Mouse (Mus musculus) thymus, adult 18-20 months (tissue): ENCODE measurements around the gene E2f8.

ENCODE experiments used
- DNase-seq, 2 experiments: peaks; one replicate each; pipeline ENCODE4 v3.0.0; 2022; ENCODE audit warnings: mixed read lengths in 2 of 2

Gene E2f8

DNA sequence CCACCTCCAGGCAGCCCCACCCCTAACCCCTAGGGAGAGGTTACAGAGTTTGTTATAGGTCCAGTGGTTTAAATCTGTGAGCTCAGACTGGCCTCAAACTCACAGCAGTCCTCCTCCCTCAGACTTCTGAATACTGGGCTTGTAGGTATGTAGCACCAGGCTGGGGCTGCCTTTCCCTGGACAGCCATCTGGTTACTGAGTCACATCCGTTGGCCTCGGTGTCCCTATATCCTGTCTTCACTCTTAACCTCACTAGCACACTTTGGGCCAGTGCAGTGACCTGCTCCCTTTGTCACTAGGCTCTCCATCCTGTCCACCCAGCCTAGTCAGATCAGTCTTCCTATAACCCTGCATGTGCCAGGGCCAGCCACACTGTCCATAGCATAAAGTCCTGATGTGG, 7.4 kb upstream of the E2f8 start:
- DNase-seq: no peak

GRCm38 (mm10) chr7:48887973-48888372, 6.6 kb upstream of the E2f8 start:
- no peak for DNase-seq

DNA sequence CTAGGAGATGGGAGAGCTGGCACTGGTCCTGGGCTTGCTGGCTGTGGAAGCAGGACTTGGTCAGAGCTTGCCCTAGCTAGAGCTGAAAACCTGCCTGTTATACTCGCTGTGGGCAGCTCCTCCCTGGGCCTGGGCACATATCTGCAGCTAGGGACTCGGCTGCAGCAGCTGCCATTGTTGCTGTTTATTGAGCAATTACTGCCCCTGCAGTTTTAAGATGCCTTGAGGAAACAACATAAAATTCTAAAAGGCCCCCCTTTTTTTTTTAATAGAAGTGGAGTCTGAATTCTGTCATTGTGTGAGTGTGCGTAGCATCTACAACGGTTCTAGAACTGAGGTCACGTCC, 2.8 kb upstream of the E2f8 start:
- DNase-seq: no peak

GRCm38 (mm10) chr7:48883525-48884265, 2.3 kb upstream of the E2f8 start:
- DNase-seq: no peak

DNA sequence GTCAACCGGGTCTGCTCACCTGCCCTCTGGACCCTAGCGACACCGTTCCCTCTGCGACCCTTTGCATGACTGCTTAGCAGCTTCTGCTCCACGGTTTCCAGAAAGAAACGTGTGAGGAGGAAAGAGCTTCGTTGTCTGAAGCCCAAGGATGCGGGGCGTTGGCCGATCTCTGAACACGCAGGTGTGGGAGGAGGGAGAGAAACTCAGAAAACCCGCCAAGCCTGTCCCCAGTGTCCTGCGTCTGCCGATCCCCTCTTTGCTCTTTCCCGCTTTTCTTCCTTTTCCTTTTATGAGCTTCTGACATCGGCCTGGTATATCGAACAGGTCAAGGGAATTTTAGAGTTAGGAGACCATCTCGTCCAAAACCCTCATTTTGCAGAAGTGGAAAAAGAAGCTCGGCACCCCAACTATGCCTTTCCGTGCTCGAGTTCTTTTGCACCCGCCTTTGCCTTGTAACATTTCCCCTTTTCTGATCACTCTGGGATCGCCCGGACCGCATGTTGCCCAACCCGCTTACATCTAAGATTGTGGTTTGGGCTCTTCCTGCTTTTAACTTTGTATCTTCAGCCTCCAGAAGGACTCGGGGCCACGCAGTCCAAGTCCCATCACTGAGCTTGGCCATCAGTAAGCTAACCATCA, 694 bp upstream of the E2f8 start:
- peak in 1 of 2 experiments; percentile 23 for DNase-seq

DNA sequence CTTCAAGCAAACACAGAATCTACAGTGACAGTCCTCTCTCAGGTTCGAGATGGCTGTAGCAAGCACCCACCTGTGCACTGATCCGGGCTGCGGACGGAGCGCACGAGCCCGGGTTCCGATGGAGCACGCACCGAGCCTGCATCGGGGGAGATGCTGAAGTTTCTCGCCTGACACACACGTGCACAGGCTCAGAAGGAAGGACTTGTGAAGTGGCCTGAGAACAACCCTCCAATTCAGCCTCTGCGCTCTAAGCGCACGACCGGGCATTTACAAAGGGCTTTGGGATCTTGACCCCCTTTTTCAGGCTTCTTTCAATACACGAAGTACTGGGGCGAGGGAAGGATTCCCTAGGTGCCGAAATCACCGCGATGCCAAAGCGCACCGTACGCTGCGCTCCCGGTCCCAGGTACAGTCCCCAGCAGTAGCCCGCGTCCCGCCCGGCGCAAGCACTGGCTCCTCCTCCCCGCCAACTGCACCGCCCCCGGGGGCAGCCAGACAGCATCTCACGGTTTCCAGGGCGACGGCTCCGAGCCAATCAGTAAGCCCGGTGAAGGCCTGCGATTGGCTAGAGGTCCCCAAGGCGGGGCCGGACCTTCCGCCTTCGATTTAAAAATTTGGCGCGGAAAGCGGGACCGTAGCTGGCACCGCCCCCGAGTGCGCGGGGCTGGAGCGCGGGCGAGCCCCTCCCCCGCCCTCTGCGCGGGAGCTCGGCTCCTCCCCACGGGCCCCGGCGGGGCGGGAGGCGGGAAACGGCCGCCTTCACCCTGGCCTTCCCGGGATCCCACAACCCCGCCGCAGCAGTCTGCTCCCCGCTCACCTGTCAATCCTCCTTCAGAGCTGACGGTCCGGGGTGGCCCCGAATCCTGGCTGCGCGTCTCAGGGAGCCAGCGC, 560 bp downstream of the E2f8 start:
- DNase-seq: peak; percentile 96 to 97

- no peak for DNase-seq
These were observed 1.8 kb downstream of the E2f8 start for GRCm38 (mm10) chr7:48879574-48879973.

- no peak for DNase-seq
These were observed 3.5 kb downstream of the E2f8 start for GRCm38 (mm10) chr7:48877786-48878390.

DNA sequence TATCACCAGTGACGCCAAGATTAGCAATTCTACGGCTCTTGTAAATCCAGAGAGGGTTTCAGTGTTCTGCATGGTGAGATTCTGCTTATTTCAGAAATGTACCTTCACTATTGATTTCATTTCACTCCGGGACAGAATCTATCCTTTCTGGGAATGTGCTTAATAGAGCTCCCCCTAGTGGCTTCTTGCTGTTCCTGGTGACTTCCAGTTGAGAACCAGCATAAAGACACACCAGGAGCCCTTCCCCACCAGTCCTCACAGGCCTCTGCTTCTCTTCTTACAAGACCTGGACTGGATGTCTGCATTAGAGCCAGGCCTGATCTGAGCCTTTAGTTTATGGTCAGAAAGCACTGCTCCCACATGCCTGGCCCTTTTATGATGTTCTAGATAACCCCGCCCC, 4.9 kb downstream of the E2f8 start:
- no peak for DNase-seq

DNA sequence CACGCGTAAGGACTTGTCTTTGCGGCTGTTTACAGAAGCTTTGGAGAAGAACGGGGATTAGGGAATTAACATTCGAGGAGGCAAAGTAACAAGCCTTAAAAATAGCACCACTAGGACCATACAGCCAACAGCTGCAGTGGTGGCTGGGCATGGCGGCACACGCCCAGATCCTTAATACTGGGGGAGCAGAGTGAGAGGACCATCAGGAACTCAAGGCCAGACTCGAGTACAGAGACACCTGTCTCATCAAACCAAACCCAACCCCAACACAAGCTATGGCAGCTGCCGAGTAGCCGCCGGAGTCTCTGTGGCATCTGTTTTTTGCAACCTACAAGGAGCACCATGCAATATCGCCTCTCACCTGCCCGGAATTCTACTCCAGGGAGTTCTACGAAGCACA, 6.3 kb downstream of the E2f8 start:
- DNase-seq: no peak

GRCm38 (mm10) chr7:48871292-48871691, 10.1 kb downstream of the E2f8 start:
- DNase-seq: no peak

DNA sequence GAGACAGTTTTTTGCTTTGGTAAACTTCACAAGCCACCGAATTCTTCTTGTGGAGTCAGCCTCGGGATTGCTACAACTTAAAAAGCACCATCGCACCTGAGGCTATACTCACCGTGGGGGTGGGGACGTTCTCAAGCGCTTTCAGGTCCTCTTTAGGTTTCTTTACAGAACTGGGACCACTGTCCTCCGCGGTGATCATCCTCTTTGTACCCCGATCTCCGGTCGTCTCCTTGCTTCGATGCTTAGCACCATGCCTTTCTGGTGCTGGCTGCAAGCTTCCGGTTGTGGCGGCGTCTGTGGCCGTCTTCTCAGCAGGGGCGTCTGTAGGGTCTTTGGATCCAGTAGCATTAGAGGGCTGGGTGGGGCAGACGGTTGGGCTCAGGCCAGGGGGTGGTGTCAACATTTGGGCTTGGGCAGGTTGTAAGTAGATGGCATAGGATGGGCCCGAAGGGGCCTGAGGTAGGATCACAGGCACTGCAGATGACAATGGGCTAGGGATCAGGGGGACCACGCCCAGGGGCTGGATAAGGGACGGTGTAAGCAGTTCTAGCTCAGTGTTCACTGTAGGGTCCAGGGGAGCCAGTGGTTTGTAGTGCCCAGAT, 10.7 kb downstream of the E2f8 start:
- DNase-seq: no peak

GRCm38 (mm10) chr7:48870144-48870543, 11.3 kb downstream of the E2f8 start:
- DNase-seq: no peak

- no peak for DNase-seq
These were observed 13.8 kb downstream of the E2f8 start for GRCm38 (mm10) chr7:48867576-48867975.

DNA sequence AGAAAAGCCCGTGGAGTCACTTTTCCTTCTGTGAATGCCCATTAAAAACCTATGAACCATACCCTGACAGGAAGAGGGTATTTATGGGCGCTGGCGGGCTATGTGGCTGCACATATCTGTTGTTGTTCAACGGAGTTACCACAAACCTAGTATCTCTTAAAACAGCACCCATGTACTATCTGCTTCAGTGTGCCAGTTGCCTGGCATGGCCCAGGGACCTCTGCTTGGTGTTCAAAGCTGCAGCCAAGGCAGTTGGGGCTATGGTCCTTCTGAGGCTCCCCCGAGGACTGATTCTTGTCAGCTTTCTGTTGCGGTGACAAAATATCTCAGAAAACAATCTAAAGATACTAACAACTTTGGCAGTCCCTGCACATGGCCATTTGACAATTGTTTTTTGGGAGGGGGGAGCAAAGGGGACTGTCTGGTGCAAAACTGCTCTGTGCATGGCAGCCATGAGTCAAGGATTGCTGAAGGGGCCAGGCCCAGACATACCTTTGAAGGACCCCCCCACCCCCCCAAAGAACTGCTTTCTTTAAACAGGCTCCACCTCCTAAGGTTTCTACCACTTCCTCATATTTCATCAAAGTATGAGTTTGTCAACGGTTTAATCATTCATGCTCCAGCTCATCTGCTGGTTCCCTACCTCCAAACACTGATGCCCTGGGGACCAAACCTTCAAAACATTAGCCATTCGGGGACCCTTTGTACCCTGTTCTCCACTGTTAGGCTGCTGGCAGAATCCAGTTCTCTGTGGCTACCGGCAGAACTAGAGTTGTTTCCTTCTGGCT, 16.5 kb downstream of the E2f8 start:
- DNase-seq: no peak

GRCm38 (mm10) chr7:48864199-48864598, 17.2 kb downstream of the E2f8 start:
- DNase-seq: no peak

- no peak for DNase-seq
These were observed 19.6 kb downstream of the E2f8 start for GRCm38 (mm10) chr7:48861796-48862195.

DNA sequence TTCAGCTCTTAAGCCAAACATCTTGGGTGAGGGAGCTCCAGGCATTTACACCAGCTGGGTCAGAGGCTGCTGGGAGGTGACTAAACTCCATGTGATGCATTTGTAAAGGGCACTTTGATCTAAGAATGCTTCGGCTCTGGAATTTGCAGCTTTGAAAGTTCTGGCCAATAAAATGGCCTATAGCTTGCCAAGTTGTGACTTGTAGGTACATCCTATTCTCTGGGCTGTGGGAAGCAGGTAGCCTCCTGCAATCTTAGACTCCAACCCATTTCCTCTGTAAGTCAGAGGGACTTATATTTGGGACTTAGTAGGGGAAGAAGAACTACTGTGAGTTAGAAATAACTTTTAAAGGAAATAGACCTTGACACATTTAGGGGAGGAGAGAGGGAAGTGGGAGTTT, 20.4 kb downstream of the E2f8 start:
- no peak for DNase-seq

DNA sequence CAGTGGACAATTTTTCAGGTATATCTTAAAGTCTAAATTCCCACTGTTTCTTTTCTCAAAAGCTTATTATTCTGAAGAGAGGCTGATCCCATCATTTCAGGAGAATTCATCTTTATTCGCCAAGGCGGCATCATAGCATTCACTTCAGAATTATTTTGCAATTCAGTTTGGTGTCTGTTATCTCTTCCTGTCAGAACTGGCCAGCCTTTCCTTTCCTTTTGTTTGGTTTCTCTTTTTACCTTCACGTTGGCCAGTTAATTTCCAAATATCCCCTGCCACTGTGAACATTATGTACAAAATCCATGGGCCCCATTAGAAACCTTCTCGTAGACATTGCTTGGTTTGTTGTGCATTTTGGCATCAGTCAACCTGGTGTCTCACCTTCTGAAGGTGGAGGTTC, 22.0 kb downstream of the E2f8 start:
- no peak for DNase-seq

- DNase-seq: no peak
These were observed 23.1 kb downstream of the E2f8 start for GRCm38 (mm10) chr7:48858257-48858656.

DNA sequence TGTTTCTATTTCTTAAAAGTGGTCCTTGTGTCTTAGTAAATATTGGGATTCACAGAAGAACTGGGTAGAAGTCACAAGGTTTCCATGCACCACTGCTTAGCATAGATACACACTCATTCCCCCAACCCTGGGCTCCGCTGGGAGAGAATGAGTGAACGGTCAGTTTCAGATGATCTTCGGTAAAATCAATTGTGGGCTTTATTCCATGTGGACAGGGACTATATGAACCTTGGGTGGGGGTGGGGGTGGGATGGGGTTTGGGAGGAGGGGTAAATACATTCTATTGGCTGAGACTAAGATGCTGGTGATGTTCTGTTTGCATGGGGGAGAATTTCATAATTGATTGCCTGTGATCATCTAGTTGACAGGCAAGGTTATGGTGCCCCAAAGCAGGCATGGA, 25.9 kb downstream of the E2f8 start:
- no peak for DNase-seq

GRCm38 (mm10) chr7:48853496-48853895, 27.9 kb downstream of the E2f8 start:
- DNase-seq: no peak
